Mouse (Mus musculus) testis, adult 10 weeks (tissue): ENCODE measurements around the gene S100a14. TPM values are rescaled to one million over a fixed set of nuclear protein-coding genes. Genes with fewer than 3 reads are reported as not detected.

Experiments used
- polyA plus RNA-seq: library from polyadenylated mRNA; stranded (reverse); fragments of 350-450 nt; fragmentation: Illumina TruSeq; extraction: RNeasy Lipid Tissue Mini Kit (QIAGEN cat#74804); gene quantifications from one replicate; pipeline ENCODE4 v1.2.3, GENCODE M21; 2014; ENCODE audit warnings: low read depth, low replicate concordance

S100a14 gene
- not detected for polyA plus RNA-seq

GRCm38 (mm10) chr3:90526580-90526979, at the start of gene S100a14:
Gene S100a14 (plus strand): TSS chr3:90526856.

GRCm38 (mm10) chr3:90490696-90491256, 35.9 kb upstream of the S100a14 start, which contains the start of gene Snapin:
Gene Snapin (minus strand): TSS chr3:90491033.

GRCm38 (mm10) chr3:90508950-90509746, 17.5 kb upstream of the S100a14 start, which contains the start of gene Chtop:
Gene Chtop (minus strand): TSS chr3:90509498.

DNA sequence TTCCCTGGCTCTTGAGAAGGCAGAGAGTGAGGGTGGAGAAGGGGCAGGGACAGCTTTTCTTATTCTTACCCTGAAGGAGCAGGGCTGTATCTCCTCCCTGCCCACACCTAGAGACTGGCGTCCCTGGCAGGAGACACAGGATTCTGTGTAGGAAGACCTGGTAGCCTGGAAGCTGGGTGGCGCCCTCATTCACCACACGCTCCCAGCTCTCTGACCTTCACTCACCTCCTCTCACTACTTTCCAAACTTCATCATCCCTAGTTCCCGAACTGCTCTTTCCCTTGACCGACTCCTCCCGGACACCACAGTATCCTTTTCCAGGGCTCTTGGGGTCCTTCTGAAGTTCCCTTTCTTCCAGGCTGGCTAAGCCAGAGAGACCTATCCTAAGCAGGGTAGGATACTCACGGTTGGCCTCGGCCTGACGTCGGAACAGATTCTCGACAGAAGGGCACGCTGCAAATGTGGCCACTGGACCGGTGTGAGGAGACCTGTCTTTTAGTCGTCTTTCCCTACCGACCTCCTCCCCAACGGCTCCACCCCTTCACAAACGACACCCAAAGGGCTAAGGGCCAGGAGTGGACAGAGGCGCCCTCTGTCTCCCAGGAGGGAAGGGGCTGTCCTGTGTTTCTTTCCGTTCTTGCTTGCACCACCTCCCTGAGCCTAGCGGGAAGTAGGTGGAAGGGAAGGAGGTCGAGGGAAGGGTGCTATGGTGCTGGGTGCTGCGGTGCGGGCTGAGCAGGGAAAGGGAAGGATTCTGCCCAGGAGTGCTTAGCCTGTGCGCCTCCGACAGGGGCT, 12.7 kb upstream of the S100a14 start, which contains the start of the genes S100a1 and S100a13:
Gene S100a1 (minus strand): TSS at position 597 of the 795 bp plus-strand sequence.
Gene S100a13 (plus strand): TSS at position 640 of the 795 bp plus-strand sequence.

DNA sequence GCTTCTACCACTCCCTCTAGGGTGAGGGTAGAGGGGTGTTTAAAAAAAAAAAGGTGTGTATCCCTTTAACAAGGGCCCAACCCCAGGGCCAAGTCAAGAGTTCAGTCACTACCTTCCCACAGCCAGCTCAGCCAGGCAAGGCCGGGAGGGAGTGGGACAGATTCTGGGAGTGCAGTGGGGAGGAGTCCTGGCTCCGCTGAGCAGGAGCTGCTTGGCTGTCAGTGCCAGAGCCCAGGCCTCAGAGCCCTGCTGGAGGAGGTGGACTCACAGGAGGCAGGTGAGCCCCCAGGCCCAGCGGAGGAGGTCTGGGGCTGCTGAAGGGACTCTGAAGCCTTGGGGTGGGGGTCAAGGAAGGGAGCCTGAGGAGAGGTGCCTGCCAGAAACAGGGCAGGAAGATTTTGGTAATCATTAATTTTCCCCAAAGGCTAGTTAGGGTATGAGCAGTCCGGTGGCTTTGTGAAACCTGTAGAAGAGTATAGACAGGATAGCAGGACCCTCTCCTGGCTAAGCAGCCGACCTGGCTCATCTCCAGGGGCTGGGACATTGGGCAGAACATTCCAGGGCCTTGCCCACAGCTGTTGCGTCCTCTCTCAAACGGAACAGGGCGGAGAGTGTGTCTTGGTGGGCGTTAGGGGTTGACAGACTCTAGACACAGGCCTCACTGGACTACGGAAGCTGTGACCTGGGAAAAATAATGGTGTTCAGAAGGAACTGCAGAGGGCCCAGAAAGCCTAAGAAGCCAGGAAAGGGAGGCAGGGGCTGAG, 10.7 kb downstream of the S100a14 start, which contains the start of gene S100a16:
Gene S100a16 (plus strand): TSS at position 114 of the 764 bp plus-strand sequence.

DNA sequence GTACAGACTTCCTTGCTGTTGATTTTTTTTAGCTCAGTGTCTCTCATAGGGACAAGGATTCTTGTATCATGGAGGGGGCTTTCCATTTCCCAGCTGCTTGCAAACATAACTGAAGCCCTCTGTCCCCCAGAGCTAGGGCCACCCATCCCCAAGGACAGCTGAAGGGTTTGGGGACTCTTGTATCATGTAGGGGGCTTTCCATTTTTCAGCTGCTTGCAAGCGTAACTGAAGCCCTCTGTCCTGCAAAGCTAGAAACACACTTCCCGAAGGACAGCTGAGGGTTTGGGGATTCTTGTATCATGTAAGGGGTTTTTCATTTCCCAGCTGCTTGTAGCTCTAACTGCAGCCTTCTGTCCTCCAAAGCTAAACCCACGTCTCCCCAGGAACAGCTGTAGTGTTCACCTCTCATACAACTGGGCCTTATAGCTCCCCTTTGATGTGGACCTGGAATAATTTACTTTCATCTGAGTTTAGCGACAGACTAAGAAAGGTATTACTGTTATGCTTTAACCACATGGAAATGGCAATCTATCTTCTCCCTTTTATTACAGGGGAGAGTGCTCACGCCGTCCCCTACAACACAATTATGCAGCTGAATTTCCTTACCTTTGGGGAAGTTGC, 33.5 kb downstream of the S100a14 start, which contains the start of gene S100a3:
Gene S100a3 (plus strand): TSS at position 571 of the 621 bp plus-strand sequence.

Other genes starting within 250 kb of the S100a14 start
- 28.5 TPM for gene Gatad2b, start 233.7 kb upstream of the S100a14 start, polyA plus RNA-seq
- gene Slc27a3, start 136.9 kb upstream of the S100a14 start, polyA plus RNA-seq = 0.64 TPM
- 8.5 TPM for gene Ints3, start 93.2 kb upstream of the S100a14 start, polyA plus RNA-seq
- 19.9 TPM for gene Npr1, start 61.0 kb upstream of the S100a14 start, polyA plus RNA-seq
- gene Ilf2, start 50.7 kb upstream of the S100a14 start, polyA plus RNA-seq = 75.8 TPM
- 89.2 TPM for gene Snapin, start 35.8 kb upstream of the S100a14 start, polyA plus RNA-seq
- 111 TPM for gene Chtop, start 17.4 kb upstream of the S100a14 start, polyA plus RNA-seq
- 7.7 TPM for gene S100a1, start 12.5 kb upstream of the S100a14 start, polyA plus RNA-seq
- gene S100a13, start 12.4 kb upstream of the S100a14 start, polyA plus RNA-seq = 1.6 TPM
- 1.8 TPM for gene S100a16, start 10.4 kb downstream of the S100a14 start, polyA plus RNA-seq
- gene S100a3, start 33.7 kb downstream of the S100a14 start, polyA plus RNA-seq = not detected
- gene S100a2, start 63.4 kb downstream of the S100a14 start, polyA plus RNA-seq = not detected
- not detected for gene Gm42674, start 75.0 kb downstream of the S100a14 start, polyA plus RNA-seq
- gene S100a4, start 76.9 kb downstream of the S100a14 start, polyA plus RNA-seq = 1.0 TPM
- not detected for gene S100a5, start 81.7 kb downstream of the S100a14 start, polyA plus RNA-seq
- 5.0 TPM for gene S100a6, start 86.0 kb downstream of the S100a14 start, polyA plus RNA-seq
- not detected for gene S100a7a, start 127.2 kb downstream of the S100a14 start, polyA plus RNA-seq
- gene S100a8, start 142.1 kb downstream of the S100a14 start, polyA plus RNA-seq = not detected
- gene S100a9, start 168.9 kb downstream of the S100a14 start, polyA plus RNA-seq = not detected
- gene Pglyrp4, start 200.1 kb downstream of the S100a14 start, polyA plus RNA-seq = 1.5 TPM